Mouse (Mus musculus) kidney, embryonic 16.5 days (tissue): Measurements from ENCODE around the gene Cpne2. TPM values are rescaled to one million over a fixed set of nuclear protein-coding genes. Genes with fewer than 3 reads are reported as not detected.
A peak's percentile ranks its signal among the peaks of the same experiment; 100 is the strongest.

Experiments
- ATAC-seq: fragments of 200-750 bp; cut with Nextera tagmentation; 2 replicates; pipeline ENCODE4 v1.8.0; 2017; ENCODE audit warnings: moderate TSS enrichment; ENCODE audit not compliant: low FRiP score, low TSS enrichment
- H3K27ac ChIP-seq: fragments of 300-500 bp; sonication (generic); 2 replicates; pipeline ENCODE4 v1.5.1; 2014; ENCODE audit warnings: low read length
- H3K27me3 ChIP-seq: fragments of 300-500 bp; sonication (generic); 2 replicates; pipeline ENCODE4 v1.6.1; 2014; ENCODE audit warnings: low read length, control low read depth, mixed read lengths; ENCODE audit not compliant: insufficient read depth
- H3K36me3 ChIP-seq: fragments of 300-500 bp; sonication (generic); 2 replicates; pipeline ENCODE4 v1.6.1; 2014; ENCODE audit warnings: low read length, control low read depth, mixed read lengths; ENCODE audit not compliant: insufficient read depth
- H3K4me1 ChIP-seq: fragments of 300-500 bp; sonication (generic); 2 replicates; pipeline ENCODE4 v1.6.1; 2014; ENCODE audit warnings: low read length, control low read depth, mixed read lengths; ENCODE audit not compliant: insufficient read depth
- H3K4me2 ChIP-seq: fragments of 300-500 bp; sonication (generic); replicated peaks from 2 replicates; pipeline ENCODE4 v1.6.1; 2014; ENCODE audit warnings: low read depth, low read length
- H3K4me3 ChIP-seq: fragments of 300-500 bp; sonication (generic); 2 replicates; pipeline ENCODE4 v1.5.1; 2014; ENCODE audit warnings: mild to moderate bottlenecking, low read length
- H3K9ac ChIP-seq: fragments of 300-500 bp; sonication (generic); replicated peaks from 2 replicates; pipeline ENCODE4 v1.6.1; 2014; ENCODE audit warnings: low read length
- H3K9me3 ChIP-seq: fragments of 300-500 bp; sonication (generic); 2 replicates; pipeline ENCODE4 v1.6.1; 2016; ENCODE audit warnings: low read length, control low read depth
- WGBS: fragments of 180-500 bp; shearing (Covaris S2); extraction: QIAGEN DNeasy Blood & Tissue Kit; methylation state at CpG from one replicate; pipeline ENCODE4 v1.1.7; 2014; 5-methylcytosine and 5-hydroxymethylcytosine counted together
- polyA plus RNA-seq: library from polyadenylated mRNA; unstranded; fragments of >200 nt; fragmentation: Nextera tagmentation; extraction: Ambion mirVana; gene quantifications from 2 replicates; pipeline ENCODE4 v1.2.1, GENCODE M21; 2015

Cpne2 gene
- 10.2 and 13.5 TPM in 2 replicates for polyA plus RNA-seq

DNA sequence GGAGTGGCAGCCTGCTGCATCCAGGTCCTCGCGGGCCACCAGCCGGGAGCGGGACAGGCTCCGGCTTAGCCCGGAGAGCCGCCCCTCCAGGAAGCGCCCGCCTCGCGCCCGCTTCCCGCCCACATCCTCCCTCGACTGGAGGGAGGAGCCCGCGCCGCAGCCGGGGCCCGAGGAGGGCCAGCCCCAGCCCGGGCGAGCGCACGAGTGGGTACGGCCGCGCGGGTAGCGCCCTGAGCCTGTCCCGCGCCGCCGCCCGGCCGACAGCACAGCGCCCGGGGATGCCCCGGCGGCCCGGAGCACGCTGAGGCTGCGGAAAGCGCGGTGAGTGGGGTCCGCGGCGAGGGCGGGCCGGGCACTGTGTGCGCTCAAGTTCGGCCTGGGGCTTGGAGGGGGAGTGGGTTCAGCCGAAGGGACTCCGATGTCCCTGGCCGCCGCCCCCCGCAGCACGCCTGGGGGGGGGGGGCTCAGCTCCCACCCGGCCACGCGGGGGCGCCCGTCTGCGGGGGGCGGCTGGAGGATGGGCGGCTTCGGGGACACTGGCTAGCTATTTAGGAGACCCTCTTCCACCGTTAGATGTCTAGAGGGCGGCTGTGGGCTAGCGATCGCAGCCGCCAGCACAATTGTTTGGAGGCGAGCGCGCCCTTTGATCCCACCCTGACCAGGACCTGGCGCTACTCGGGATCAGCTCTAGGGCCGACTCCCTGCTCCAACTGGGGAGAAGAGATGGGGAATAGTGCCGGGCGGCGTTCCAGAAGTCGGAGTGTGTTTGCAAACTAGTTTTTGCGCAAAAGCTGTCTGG lies at the start of gene Cpne2:
Gene Cpne2 (plus strand): TSS at position 118 of the 799 bp plus-strand sequence.
- Histone ChIP-seq H3K4me1 (peaks cover 12% of the 10 kb centered on the region), H3K9ac (peak within 1 kb of the TSS; percentile 76), H3K27me3 (peaks cover 17% of the 10 kb centered on the region), H3K4me2 (peak within 1 kb of the TSS; percentile 96), H3K4me3 (peak within 1 kb of the TSS; percentile 70), H3K9me3 (no peaks in the 10 kb centered on the region), H3K27ac (no peak within 1 kb of the TSS), H3K36me3 (no peaks in the 10 kb centered on the region)
- WGBS = under 1% methylated on average over 74 of the region's 81 CpGs
- peak; percentile 93 for ATAC-seq

DNA sequence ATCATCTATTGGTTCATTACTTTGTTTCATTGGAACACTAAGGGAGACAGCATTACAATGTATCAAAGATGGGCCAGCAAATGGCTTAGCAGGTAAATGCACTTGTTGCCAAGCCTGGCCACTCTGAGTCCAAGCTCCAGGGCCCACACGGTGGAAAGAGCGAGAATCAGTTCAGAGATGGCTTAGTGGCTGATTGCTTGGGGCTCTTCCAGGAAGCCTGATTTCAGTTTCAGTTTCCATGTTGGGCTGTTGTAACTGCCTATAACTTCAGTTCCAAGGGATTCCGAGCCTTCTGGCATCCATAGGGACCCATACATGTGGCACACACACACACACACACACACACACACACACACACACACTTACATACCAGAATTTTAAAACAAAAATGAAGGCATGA lies 47.5 kb upstream of the Cpne2 start:
- no peak overlapping the region for H3K9ac ChIP-seq
- 77% methylated on average over 3 of the region's 3 CpGs for WGBS
- no peak overlapping the region for H3K4me3 ChIP-seq
- H3K4me1 ChIP-seq = no peaks in the 10 kb centered on the region
- no peaks in the 10 kb centered on the region for H3K9me3 ChIP-seq
- H3K27me3 ChIP-seq = no peaks in the 10 kb centered on the region
- no peaks in the 10 kb centered on the region for H3K36me3 ChIP-seq
- H3K4me2 ChIP-seq = no peak overlapping the region
- no peak overlapping the region for H3K27ac ChIP-seq
- no peak for ATAC-seq

DNA sequence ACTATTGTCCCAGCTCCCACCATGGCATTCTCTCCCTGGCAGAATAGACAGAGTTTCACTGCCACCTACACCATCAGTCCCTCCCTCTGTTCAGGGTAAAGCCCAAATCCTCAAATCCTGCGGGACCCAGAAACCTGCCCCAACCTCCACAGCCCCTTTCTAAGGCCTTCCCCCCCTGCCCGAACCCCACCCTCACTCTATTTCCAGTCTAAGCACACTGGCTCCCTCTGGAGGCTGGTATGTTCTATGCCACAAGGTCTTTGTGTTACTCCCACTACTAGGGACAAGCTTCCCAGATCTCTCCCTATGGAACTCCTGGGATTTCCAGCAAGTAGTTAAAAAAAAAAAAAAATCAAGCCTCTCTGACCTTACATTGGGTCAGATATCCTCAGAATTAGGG lies 46.9 kb upstream of the Cpne2 start:
- Histone ChIP-seq H3K9ac (no peak overlapping the region), H3K4me3 (no peak overlapping the region), H3K4me1 (no peaks in the 10 kb centered on the region), H3K27ac (no peak overlapping the region), H3K27me3 (no peaks in the 10 kb centered on the region), H3K9me3 (no peaks in the 10 kb centered on the region), H3K36me3 (no peaks in the 10 kb centered on the region), H3K4me2 (no peak overlapping the region)
- no peak for ATAC-seq
- 17% methylated on average over 2 of the region's 2 CpGs for WGBS

DNA sequence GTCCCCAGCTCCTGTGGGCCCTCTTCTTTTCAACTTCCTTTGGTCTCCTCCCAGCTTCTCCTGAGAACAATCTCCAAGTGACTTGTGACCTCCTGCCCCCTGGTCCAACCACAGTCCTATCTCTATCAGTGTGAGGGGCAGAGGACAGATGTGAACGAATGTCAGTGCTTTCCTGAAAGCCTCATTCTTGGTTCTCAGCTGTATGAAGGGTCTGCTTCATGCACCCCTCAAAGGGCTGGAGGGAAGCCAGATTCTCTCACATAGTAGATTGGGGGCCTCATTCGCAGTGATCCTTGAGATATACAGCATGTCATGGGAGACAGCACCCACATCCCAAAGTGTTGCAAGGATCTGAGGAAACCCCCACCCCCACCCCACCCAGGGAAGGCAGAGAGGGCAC lies 44.8 kb upstream of the Cpne2 start:
- Histone ChIP-seq H3K9ac (no peak overlapping the region), H3K27me3 (no peaks in the 10 kb centered on the region), H3K36me3 (no peaks in the 10 kb centered on the region), H3K27ac (no peak overlapping the region), H3K4me3 (no peak overlapping the region), H3K9me3 (no peaks in the 10 kb centered on the region), H3K4me2 (no peak overlapping the region), H3K4me1 (peaks cover 6% of the 10 kb centered on the region; the same call in 1 of the 2 replicates)
- no peak for ATAC-seq
- 63% methylated on average over 2 of the region's 2 CpGs for WGBS

DNA sequence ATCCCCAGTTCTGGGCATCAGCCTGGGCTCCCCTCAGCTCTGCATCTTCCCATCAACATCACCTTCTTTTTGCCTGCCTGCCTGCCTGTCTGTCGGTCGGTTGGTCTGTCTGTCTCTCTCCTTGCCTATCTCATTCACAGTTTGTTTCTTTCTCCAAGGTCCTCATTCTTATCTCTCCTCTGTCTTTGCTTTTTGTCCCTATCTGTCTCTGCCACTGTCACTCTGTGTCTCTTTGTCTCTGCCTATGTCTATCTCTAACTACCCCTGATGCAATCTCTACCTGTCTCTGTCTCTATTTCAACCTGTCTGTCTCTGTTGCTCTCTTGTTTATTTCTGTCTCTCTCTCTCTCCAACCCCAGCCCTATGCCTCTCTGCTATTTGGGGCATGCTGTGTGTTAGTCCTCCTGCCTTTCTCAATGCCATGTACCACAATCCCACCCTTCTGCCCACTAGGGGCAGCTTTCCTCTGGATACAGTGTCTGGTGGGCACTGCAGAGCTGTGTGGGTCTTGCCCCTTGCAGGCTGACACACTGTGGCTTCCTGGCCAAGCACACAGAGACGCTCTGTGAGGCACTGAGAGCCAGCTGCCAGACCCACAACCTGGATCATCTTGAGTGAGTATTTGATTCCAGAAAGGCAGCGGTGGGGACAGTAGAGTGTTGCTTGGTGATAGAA lies 42.8 kb upstream of the Cpne2 start:
- Histone ChIP-seq H3K4me3 (no peak overlapping the region), H3K9ac (no peak overlapping the region), H3K4me1 (peaks cover 6% of the 10 kb centered on the region; the same call in 1 of the 2 replicates), H3K9me3 (no peaks in the 10 kb centered on the region), H3K27me3 (no peaks in the 10 kb centered on the region), H3K27ac (no peak overlapping the region), H3K4me2 (no peak overlapping the region), H3K36me3 (no peaks in the 10 kb centered on the region)
- no peak for ATAC-seq
- WGBS = 75% methylated on average over 4 of the region's 4 CpGs

DNA sequence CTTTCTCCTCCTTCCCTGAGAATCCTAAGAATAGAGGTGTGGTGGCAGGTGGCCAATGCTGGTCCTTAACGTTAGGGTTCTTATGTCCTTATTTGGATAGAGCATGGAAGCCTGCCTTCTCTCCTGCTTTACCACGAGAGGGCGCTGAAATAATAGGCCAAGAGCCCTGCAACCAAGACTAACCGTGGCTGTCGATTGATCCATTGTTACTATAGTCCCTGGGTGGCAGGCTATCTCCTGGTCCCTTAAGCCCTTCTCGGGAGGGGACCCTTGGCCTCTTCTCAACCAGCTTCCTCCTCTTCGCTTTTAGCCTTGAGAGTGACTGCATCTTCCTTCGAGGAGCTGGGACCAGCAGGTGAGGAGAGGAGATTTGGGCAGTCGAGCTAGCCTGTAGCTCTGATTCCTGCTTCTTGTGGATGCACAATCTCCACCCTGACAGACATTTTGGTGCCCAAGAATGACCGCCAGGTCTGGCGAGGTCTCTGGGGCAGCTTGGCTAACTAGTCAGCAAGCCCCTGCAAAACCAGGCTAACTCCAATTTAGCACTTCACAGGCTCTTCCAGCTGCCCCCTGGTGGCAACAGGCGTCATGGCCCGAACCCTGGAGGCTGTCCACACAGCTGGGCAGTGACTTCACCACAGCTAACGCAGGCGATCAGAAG lies 40.6 kb upstream of the Cpne2 start:
- peaks cover 6% of the 10 kb centered on the region; the same call in 1 of the 2 replicates for H3K4me1 ChIP-seq
- no peaks in the 10 kb centered on the region for H3K9me3 ChIP-seq
- 7% methylated on average over 15 of the region's 15 CpGs for WGBS
- 0 out of 2 replicates have a peak overlapping the region, but pooled peaks have one; percentile 20 for H3K9ac ChIP-seq
- ATAC-seq = peak; percentile 83
- no peaks in the 10 kb centered on the region for H3K27me3 ChIP-seq
- peak overlapping the region; percentile 58 for H3K4me2 ChIP-seq
- no peak overlapping the region for H3K27ac ChIP-seq
- no peaks in the 10 kb centered on the region for H3K36me3 ChIP-seq
- peak overlapping the region; percentile 28 for H3K4me3 ChIP-seq

DNA sequence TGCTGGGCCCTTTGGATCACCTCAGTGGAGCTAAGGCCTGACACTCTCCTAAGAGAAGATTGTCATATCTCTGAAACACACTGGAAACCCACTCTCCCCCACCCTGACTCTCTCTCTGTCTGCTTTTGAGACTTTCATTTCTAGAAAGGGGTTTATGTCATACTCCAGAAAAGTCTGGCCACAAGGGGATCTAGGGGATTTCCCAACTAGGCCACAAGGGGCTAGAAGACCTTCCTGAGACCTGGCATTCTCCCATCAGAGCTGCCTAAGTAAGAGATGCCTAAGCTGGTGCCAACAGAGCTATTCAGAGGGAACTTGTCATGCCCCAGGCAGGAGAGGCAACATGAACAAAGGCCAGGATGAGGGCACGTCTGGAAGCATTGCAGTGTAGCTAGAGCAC lies 39.5 kb upstream of the Cpne2 start:
- Histone ChIP-seq H3K4me2 (no peak overlapping the region), H3K4me3 (no peak overlapping the region), H3K9ac (no peak overlapping the region), H3K4me1 (peaks cover 6% of the 10 kb centered on the region; the same call in 1 of the 2 replicates), H3K9me3 (no peaks in the 10 kb centered on the region), H3K27me3 (no peaks in the 10 kb centered on the region), H3K36me3 (no peaks in the 10 kb centered on the region), H3K27ac (no peak overlapping the region)
- 47% methylated on average over 1 of the region's 1 CpGs for whole genome bisulfite sequencing
- ATAC-seq = no peak

DNA sequence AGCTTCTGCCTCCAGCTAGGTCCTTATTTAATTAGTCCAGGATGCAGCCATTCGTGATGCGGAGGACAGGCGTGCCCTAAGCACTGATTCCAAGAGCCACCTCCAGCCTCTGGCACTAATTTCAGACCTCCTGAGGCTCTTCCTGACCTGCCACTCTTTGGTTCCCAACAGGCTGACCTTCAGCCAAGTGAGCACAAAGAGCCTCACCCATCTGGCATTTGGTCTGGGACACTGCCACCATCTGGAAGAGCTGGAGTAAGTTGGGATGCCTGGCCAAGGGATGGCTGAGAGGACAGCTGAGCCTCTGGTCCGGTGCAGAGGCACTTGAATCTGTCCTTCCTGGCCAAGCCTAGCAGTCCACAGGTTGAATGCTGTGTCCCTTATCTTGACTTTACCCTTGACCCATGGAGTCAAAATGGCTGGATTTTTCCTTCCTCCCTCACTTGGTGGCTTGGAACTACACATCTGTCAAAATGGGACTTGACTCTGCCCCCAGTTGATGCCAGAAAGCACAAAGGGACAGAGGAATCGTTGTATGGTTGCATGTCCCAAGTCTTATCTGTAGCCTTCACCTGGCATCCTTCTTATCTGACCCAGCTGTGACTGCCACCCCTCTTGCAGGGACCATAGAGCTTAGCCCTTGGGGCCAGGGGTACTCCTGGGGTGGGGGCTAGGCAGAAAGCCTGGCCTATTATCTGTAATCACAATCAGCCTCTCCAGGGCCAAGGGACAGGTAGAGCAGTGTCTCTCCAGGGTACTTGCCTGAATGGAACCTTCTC lies 17.2 kb upstream of the Cpne2 start:
- Histone ChIP-seq H3K4me2 (no peak overlapping the region), H3K9me3 (no peaks in the 10 kb centered on the region), H3K4me1 (no peaks in the 10 kb centered on the region), H3K9ac (no peak overlapping the region), H3K27me3 (no peaks in the 10 kb centered on the region), H3K4me3 (no peak overlapping the region), H3K27ac (no peak overlapping the region), H3K36me3 (no peaks in the 10 kb centered on the region)
- 54% methylated on average over 5 of the region's 5 CpGs for WGBS
- no peak for ATAC-seq

DNA sequence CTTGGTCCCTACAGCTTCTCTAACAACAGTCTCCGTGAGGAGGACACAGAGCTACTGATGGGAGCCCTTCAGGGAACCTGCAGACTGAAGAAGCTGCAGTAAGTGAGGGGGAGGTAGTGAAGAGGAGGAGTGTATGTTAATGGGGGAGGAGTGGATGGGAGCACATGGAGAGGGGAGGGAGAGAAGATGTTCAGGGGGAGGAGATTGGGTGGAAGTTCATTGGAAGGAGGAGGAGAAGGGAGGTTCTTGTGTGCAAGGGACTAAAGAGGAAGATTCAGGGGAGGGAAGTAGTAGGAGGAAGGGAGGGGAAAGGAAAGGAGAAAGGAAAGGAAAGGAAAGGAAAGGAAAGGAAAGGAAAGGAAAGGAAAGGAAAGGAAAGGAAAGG lies 16.6 kb upstream of the Cpne2 start:
- 30% methylated on average over 1 of the region's 1 CpGs for WGBS

More for the DNA sequence above, 16.6 kb upstream of the Cpne2 start:
- Histone ChIP-seq H3K36me3 (no peaks in the 10 kb centered on the region), H3K9ac (no peak overlapping the region), H3K4me1 (no peaks in the 10 kb centered on the region), H3K4me2 (no peak overlapping the region), H3K9me3 (no peaks in the 10 kb centered on the region), H3K27me3 (no peaks in the 10 kb centered on the region), H3K27ac (no peak overlapping the region), H3K4me3 (no peak overlapping the region)
- no peak for ATAC-seq
